ENCODE assay signal across 19 mouse cellular contexts in genomic region chr5:124480119-124480518, GRCm38 (mm10). TPM values are rescaled to one million over a fixed set of nuclear protein-coding genes. Genes with fewer than 3 reads are reported as not detected.
DNase-seq lines count a peak whose midpoint lies in the region; ATAC-seq and TF ChIP-seq lines count a peak whose summit lies in the region.
"Had no signal": no experiment of that assay in that cellular context is flagged by ENCODE, and none has a peak within 500 bp of the region (broad histone marks: within the 10 kb centered on the region; RNA-seq: fewer than 3 reads in every experiment).

No protein-coding gene starts in this region.

- H3K27ac ChIP-seq in heart, postnatal 0 days (ENCODE audit: low read depth): peak overlapping the region; percentile 43; the same call in 1 of the 2 replicates
- no peak overlapping the region for H3K27ac ChIP-seq in heart, embryonic 10.5 days
- H3K27ac ChIP-seq in thymus, adult 2 months (ENCODE audit: control insufficient read depth, insufficient read depth, low read length): peak overlapping the region; percentile 55
- no peak overlapping the region for H3K27ac ChIP-seq in midbrain, embryonic 13.5 days
- H3K27ac ChIP-seq: embryonic facial prominence, embryonic 13.5 days; hindbrain, embryonic 15.5 days; midbrain, embryonic 12.5 days had no signal

- H3K4me3 ChIP-seq in heart, postnatal 0 days (ENCODE audit: low read depth, low read length): no peak overlapping the region
- no peak overlapping the region for H3K4me3 ChIP-seq in heart, embryonic 10.5 days
- no peak overlapping the region for H3K4me3 ChIP-seq in thymus, adult 2 months (ENCODE audit: control insufficient read depth, insufficient read depth, low read length)
- no peak overlapping the region for H3K4me3 ChIP-seq in midbrain, embryonic 13.5 days (replicated peaks)
- H3K4me3 ChIP-seq: embryonic facial prominence, embryonic 13.5 days; hindbrain, embryonic 15.5 days; midbrain, embryonic 12.5 days; myocyte had no signal

- peaks cover 18% of the 10 kb centered on the region for H3K4me1 ChIP-seq in heart, postnatal 0 days (ENCODE audit: control insufficient read depth, insufficient read depth)
- peaks cover 32% of the 10 kb centered on the region for H3K4me1 ChIP-seq in heart, embryonic 10.5 days
- peaks cover 43% of the 10 kb centered on the region for H3K4me1 ChIP-seq in thymus, adult 2 months (replicated peaks; ENCODE audit: control insufficient read depth, insufficient read depth, low read length)
- peaks cover 40% of the 10 kb centered on the region for H3K4me1 ChIP-seq in midbrain, embryonic 13.5 days (replicated peaks)

- H3K9ac ChIP-seq in heart, postnatal 0 days (replicated peaks; ENCODE audit: low read depth, low read length): no peak overlapping the region
- no peak overlapping the region for H3K9ac ChIP-seq in midbrain, embryonic 13.5 days (replicated peaks)
- H3K9ac ChIP-seq: embryonic facial prominence, embryonic 13.5 days; hindbrain, embryonic 15.5 days; midbrain, embryonic 12.5 days had no signal

- TF ChIP-seq POLR2A in thymus, adult 2 months (IDR thresholded peaks at IDR 0.05; ENCODE audit: control insufficient read depth, extremely low read depth, insufficient read depth, low read length, poor library complexity): no peak

- H3K36me3 ChIP-seq in heart, postnatal 0 days (replicated peaks; ENCODE audit: control insufficient read depth, insufficient read depth, low read length): no peaks in the 10 kb centered on the region
- no peaks in the 10 kb centered on the region for H3K36me3 ChIP-seq in heart, embryonic 10.5 days
- no peaks in the 10 kb centered on the region for H3K36me3 ChIP-seq in thymus, adult 2 months (ENCODE audit: control insufficient read depth, insufficient read depth, low read length)
- no peaks in the 10 kb centered on the region for H3K36me3 ChIP-seq in midbrain, embryonic 13.5 days
- H3K36me3 ChIP-seq: embryonic facial prominence, embryonic 13.5 days; hindbrain, embryonic 15.5 days; midbrain, embryonic 12.5 days had no signal

- no peak for TF ChIP-seq EP300 in heart, postnatal 0 days (IDR thresholded peaks at IDR 0.05; ENCODE audit: low read depth)

- no peak for ATAC-seq in heart, postnatal 0 days (ENCODE audit: insufficient read depth, low read depth)
- peak; percentile 38 for ATAC-seq in granulocyte monocyte progenitor cell, adult 5-6 weeks (replicated peaks; ENCODE audit: poor library complexity, severe bottlenecking)
- ATAC-seq in midbrain, embryonic 13.5 days: no peak
- ATAC-seq: forebrain, embryonic 16.5 days had no signal

- 43% methylated on average over 4 of the region's 4 CpGs for WGBS in heart, postnatal 0 days
- WGBS in heart, embryonic 10.5 days: 55% methylated on average over 4 of the region's 4 CpGs
- WGBS in thymus, adult 2 months: 24% methylated on average over 4 of the region's 4 CpGs
- 77% methylated on average over 4 of the region's 4 CpGs for WGBS in midbrain, embryonic 13.5 days

- H3K4me2 ChIP-seq in heart, postnatal 0 days (ENCODE audit: low read depth, low read length): no peak overlapping the region
- H3K4me2 ChIP-seq in midbrain, embryonic 13.5 days (replicated peaks): no peak overlapping the region
- H3K4me2 ChIP-seq: embryonic facial prominence, embryonic 13.5 days; hindbrain, embryonic 15.5 days; midbrain, embryonic 12.5 days had no signal

- H3K27me3 ChIP-seq in heart, postnatal 0 days (ENCODE audit: control insufficient read depth, insufficient read depth, low read length): no peaks in the 10 kb centered on the region
- no peaks in the 10 kb centered on the region for H3K27me3 ChIP-seq in heart, embryonic 10.5 days (ENCODE audit: insufficient read depth, poor library complexity, severe bottlenecking)
- H3K27me3 ChIP-seq in thymus, adult 2 months (ENCODE audit: control insufficient read depth, insufficient read depth, low read length): no peaks in the 10 kb centered on the region
- no peaks in the 10 kb centered on the region for H3K27me3 ChIP-seq in midbrain, embryonic 13.5 days
- H3K27me3 ChIP-seq: embryonic facial prominence, embryonic 13.5 days; hindbrain, embryonic 15.5 days; midbrain, embryonic 12.5 days had no signal

- DNase-seq in heart, postnatal 0 days (ENCODE audit: low spot score): no peak
- no peak for DNase-seq in heart, embryonic 10.5 days (ENCODE audit: low spot score)
- no peak for DNase-seq in thymus, adult 2 months
- no peak for DNase-seq in thymus, postnatal 36 days
- DNase-seq in kidney, adult 18-20 months: no peak
- DNase-seq: adrenal gland, adult 8-10 months; cerebellum, adult 2 months; heart, postnatal 36 days; kidney, adult 11 months; kidney, postnatal 14 days; lung, adult 2 months; lung, postnatal 4 days had no signal

- no peak for TF ChIP-seq CTCF in heart, postnatal 0 days (IDR thresholded peaks at IDR 0.05; ENCODE audit: low read depth)
- no peak for TF ChIP-seq CTCF in thymus, adult 2 months (IDR thresholded peaks at IDR 0.05; ENCODE audit: borderline replicate concordance, control insufficient read depth, extremely low read depth, insufficient read depth, low read length, poor library complexity)

- H3K9me3 ChIP-seq in heart, postnatal 0 days (replicated peaks; ENCODE audit: control insufficient read depth, low read length): no peaks in the 10 kb centered on the region
- no peaks in the 10 kb centered on the region for H3K9me3 ChIP-seq in heart, embryonic 10.5 days
- no peaks in the 10 kb centered on the region for H3K9me3 ChIP-seq in midbrain, embryonic 13.5 days
- H3K9me3 ChIP-seq: embryonic facial prominence, embryonic 13.5 days; hindbrain, embryonic 15.5 days; midbrain, embryonic 12.5 days had no signal

RNA-seq across cellular contexts. Expression of gene Rilpl2, which starts 2.0 kb away (rescaled TPM):
- 8.4 and 12.4 TPM in 2 replicates for total RNA-seq in heart, postnatal 0 days (2014; rRNA removed; ENCODE audit: low replicate concordance)
- polyA plus RNA-seq in heart, postnatal 0 days (2015; fragmentation: Nextera tagmentation; extraction: Ambion mirVana): 14.9 and 15.4 TPM in 2 replicates
- polyA plus RNA-seq in heart, embryonic 10.5 days (2016; fragmentation: Nextera tagmentation; extraction: Ambion mirVana): 13.3 and 18.3 TPM in 2 replicates
- 38.5 and 38.6 TPM in 2 replicates for polyA plus RNA-seq in thymus, adult 2 months (2012; rRNA removed)
- total RNA-seq in granulocyte monocyte progenitor cell, adult 5-6 weeks (2014; fragmentation: Nextera tagmentation): 51.9 and 68.3 TPM in 2 replicates
- 40.5 and 61.8 TPM in 2 replicates for total RNA-seq in granulocyte monocyte progenitor cell, adult 5-6 weeks (2017)
- polyA plus RNA-seq in midbrain, embryonic 13.5 days (2015; fragmentation: Nextera tagmentation; extraction: Ambion mirVana): 18.2 and 19.4 TPM in 2 replicates

RNA-seq across cellular contexts. Expression of gene Snrnp35, which starts 2.8 kb away (rescaled TPM):
- 0.50 and 4.4 TPM in 2 replicates for total RNA-seq in heart, postnatal 0 days (2014; rRNA removed; ENCODE audit: low replicate concordance)
- polyA plus RNA-seq in heart, postnatal 0 days (2015; fragmentation: Nextera tagmentation; extraction: Ambion mirVana): 14.0 and 14.6 TPM in 2 replicates
- polyA plus RNA-seq in heart, embryonic 10.5 days (2016; fragmentation: Nextera tagmentation; extraction: Ambion mirVana): 25.5 and 26.8 TPM in 2 replicates
- polyA plus RNA-seq in thymus, adult 2 months (2012; rRNA removed): 4.6 and 5.0 TPM in 2 replicates
- 9.1 and 12.3 TPM in 2 replicates for total RNA-seq in granulocyte monocyte progenitor cell, adult 5-6 weeks (2014; fragmentation: Nextera tagmentation)
- 11.8 and 11.9 TPM in 2 replicates for total RNA-seq in granulocyte monocyte progenitor cell, adult 5-6 weeks (2017)
- 26.1 and 26.3 TPM in 2 replicates for polyA plus RNA-seq in midbrain, embryonic 13.5 days (2015; fragmentation: Nextera tagmentation; extraction: Ambion mirVana)

RNA-seq across cellular contexts. Expression of gene Kmt5a, which starts 40.4 kb away (rescaled TPM):
- total RNA-seq in heart, postnatal 0 days (2014; rRNA removed; ENCODE audit: low replicate concordance): 71.9 and 82.9 TPM in 2 replicates
- polyA plus RNA-seq in heart, postnatal 0 days (2015; fragmentation: Nextera tagmentation; extraction: Ambion mirVana): 26.0 and 27.7 TPM in 2 replicates
- 49.6 and 54.5 TPM in 2 replicates for polyA plus RNA-seq in heart, embryonic 10.5 days (2016; fragmentation: Nextera tagmentation; extraction: Ambion mirVana)
- polyA plus RNA-seq in thymus, adult 2 months (2012; rRNA removed): 76.5 and 92.5 TPM in 2 replicates
- total RNA-seq in granulocyte monocyte progenitor cell, adult 5-6 weeks (2014; fragmentation: Nextera tagmentation): 210 and 216 TPM in 2 replicates
- total RNA-seq in granulocyte monocyte progenitor cell, adult 5-6 weeks (2017): 112 and 163 TPM in 2 replicates
- polyA plus RNA-seq in midbrain, embryonic 13.5 days (2015; fragmentation: Nextera tagmentation; extraction: Ambion mirVana): 20.4 and 23.6 TPM in 2 replicates

RNA-seq across cellular contexts. Expression of gene Rilpl1, which starts 51.1 kb away (rescaled TPM):
- 34.7 and 52.1 TPM in 2 replicates for total RNA-seq in heart, postnatal 0 days (2014; rRNA removed; ENCODE audit: low replicate concordance)
- 39.0 and 40.5 TPM in 2 replicates for polyA plus RNA-seq in heart, postnatal 0 days (2015; fragmentation: Nextera tagmentation; extraction: Ambion mirVana)
- polyA plus RNA-seq in heart, embryonic 10.5 days (2016; fragmentation: Nextera tagmentation; extraction: Ambion mirVana): 22.7 and 25.5 TPM in 2 replicates
- 3.6 and 9.5 TPM in 2 replicates for polyA plus RNA-seq in thymus, adult 2 months (2012; rRNA removed)
- total RNA-seq in granulocyte monocyte progenitor cell, adult 5-6 weeks (2014; fragmentation: Nextera tagmentation): 1.3 TPM in 1 of 2 replicates, not detected in the other
- not detected in 2 replicates for total RNA-seq in granulocyte monocyte progenitor cell, adult 5-6 weeks (2017)
- polyA plus RNA-seq in midbrain, embryonic 13.5 days (2015; fragmentation: Nextera tagmentation; extraction: Ambion mirVana): 9.1 and 10.3 TPM in 2 replicates

RNA-seq across cellular contexts. Expression of gene Sbno1, which starts 54.3 kb away (rescaled TPM):
- 27.0 and 33.8 TPM in 2 replicates for total RNA-seq in heart, postnatal 0 days (2014; rRNA removed; ENCODE audit: low replicate concordance)
- polyA plus RNA-seq in heart, postnatal 0 days (2015; fragmentation: Nextera tagmentation; extraction: Ambion mirVana): 46.8 and 52.8 TPM in 2 replicates
- polyA plus RNA-seq in heart, embryonic 10.5 days (2016; fragmentation: Nextera tagmentation; extraction: Ambion mirVana): 74.4 and 80.5 TPM in 2 replicates
- 36.3 and 40.8 TPM in 2 replicates for polyA plus RNA-seq in thymus, adult 2 months (2012; rRNA removed)
- 130 and 135 TPM in 2 replicates for total RNA-seq in granulocyte monocyte progenitor cell, adult 5-6 weeks (2014; fragmentation: Nextera tagmentation)
- total RNA-seq in granulocyte monocyte progenitor cell, adult 5-6 weeks (2017): 167 and 174 TPM in 2 replicates
- polyA plus RNA-seq in midbrain, embryonic 13.5 days (2015; fragmentation: Nextera tagmentation; extraction: Ambion mirVana): 116 and 118 TPM in 2 replicates

Comparison
In these comparisons a context has a peak if more than half of its experiments do, and no peak if none do; other contexts are left out.
1. H3K27ac ChIP-seq: peak in heart, postnatal 0 days (single experiment) and thymus, adult 2 months (single experiment); none in heart, embryonic 10.5 days (single experiment) and midbrain, embryonic 13.5 days (single experiment).